Mouse (Mus musculus) lung, postnatal 0 days (tissue): Measurements from ENCODE around the gene Foxj3.

Source experiments
- CTCF ChIP-seq: IDR thresholded peaks from 2 replicates; pipeline ENCODE4 v1.5.1; 2016; ENCODE audit warnings: antibody characterized with exemption, mild to moderate bottlenecking
- EP300 ChIP-seq: IDR thresholded peaks from 2 replicates; pipeline ENCODE4 v1.6.1; 2016; ENCODE audit warnings: antibody characterized with exemption, mild to moderate bottlenecking, control low read depth

DNA sequence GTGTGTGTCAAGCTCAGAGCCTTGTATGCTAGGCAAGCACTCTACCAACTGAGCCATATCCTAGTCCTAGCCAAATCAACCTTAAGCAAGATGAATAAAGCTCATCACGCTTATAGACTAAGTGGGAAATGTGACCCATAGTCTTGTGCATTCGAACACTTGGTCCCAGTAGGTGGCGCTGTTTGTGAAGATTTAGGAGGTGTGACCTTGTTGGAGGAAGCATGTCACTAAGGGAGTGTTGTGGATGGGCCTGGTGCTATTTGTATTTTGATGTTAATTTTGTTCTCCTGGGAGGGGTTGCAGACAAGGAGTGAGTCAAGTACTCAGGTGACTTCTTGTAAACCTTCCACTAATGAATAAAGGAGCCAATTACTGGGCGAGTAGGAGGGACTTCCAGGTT lies 105.9 kb downstream of the Foxj3 start:
- TF ChIP-seq EP300: no peak
- TF ChIP-seq CTCF: 0 out of 2 replicates have a peak, but pooled peaks have one; percentile 11
